Mouse (Mus musculus): ENCODE results near the gene Pex16. TPM values are rescaled to one million over a fixed set of nuclear protein-coding genes. Genes with fewer than 3 reads are reported as not detected.
A peak's percentile ranks its signal among the peaks of the same experiment; 100 is the strongest.
"Not testable (repeated sequence)": the region's sequence is repeated elsewhere in the genome, so short reads cannot be mapped to it uniquely, and the experiment has no call there.

Pex16 gene
- polyA plus RNA-seq, 1 experiment from 2014 or later: 35.7 TPM

GRCm38 (mm10) chr2:92391703-92392317 is 17.3 kb downstream of the Pex16 start:
- 17% methylated on average over 11 of the region's 11 CpGs for WGBS
- Histone ChIP-seq H3K27me3 (ENCODE audit: insufficient read depth, low read length) (no peaks in the 10 kb centered on the region), H3K9me3 (ENCODE audit: low read length) (no peaks in the 10 kb centered on the region), H3K27ac (ENCODE audit: low read length) (peak overlapping the region; percentile 84), H3K4me3 (ENCODE audit: low read length) (peak overlapping the region; percentile 46), H3K9ac (replicated peaks; ENCODE audit: low read length) (peak overlapping the region; percentile 67), H3K36me3 (ENCODE audit: insufficient read depth, low read length) (peaks cover 5% of the 10 kb centered on the region), H3K4me2 (replicated peaks; ENCODE audit: low read depth, low read length) (peak overlapping the region; percentile 64), H3K4me1 (ENCODE audit: insufficient read depth, low read length) (peaks cover 46% of the 10 kb centered on the region)
- no peak for ATAC-seq (ENCODE audit: low FRiP score, low TSS enrichment)

DNA sequence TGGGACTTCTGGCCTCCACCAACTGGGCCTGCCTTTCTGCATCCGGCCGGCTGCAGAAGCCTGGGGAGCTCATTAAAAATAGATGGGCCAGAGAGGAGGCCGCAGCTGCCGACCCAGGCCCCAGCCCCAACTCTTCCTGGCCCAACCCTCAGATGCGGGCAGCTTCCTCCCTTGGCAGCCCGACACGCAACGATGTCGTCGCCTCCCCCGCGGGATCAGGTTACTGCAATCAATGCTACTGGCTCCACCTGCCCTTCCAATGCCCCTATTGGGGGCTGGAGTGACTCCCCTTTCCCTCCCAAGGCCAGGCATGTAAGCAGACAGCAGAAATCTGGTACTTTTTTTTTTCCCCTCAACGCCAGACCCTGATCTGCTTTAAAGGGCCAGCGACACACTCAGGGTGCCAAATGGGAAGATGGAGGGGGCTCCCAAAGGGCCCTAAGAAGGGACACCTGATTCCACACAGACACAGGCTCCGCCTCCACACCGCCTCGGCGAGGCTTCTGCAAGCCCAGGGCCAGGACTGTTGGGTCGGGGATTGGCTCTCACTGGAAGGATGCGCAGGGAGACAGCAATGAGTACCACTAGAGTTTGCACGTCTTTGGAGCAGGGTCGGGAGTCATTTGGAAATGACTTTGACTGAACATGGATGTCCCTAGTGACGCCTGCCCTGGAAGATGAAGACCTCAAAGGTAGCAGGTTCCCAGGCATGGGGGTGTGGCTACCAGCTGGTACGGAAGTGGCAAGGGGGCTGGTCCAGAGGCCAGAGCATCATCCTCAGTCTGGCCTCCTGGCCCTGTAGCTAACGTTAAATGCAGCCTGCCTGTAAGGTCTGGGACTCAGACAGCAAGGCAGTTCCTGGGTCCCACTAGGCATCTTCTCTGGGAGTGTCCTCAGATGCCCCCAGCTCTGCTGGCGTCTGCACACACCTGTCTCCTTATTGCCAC is 18.1 kb downstream of the Pex16 start:
- WGBS: 4% methylated on average over 26 of the region's 26 CpGs
- Histone ChIP-seq H3K4me2 (replicated peaks; ENCODE audit: low read depth, low read length) (peak overlapping the region; percentile 64), H3K36me3 (ENCODE audit: insufficient read depth, low read length) (no peaks in the 10 kb centered on the region), H3K9ac (replicated peaks; ENCODE audit: low read length) (peak overlapping the region; percentile 67), H3K4me1 (ENCODE audit: insufficient read depth, low read length) (peaks cover 46% of the 10 kb centered on the region), H3K9me3 (ENCODE audit: low read length) (no peaks in the 10 kb centered on the region), H3K27ac (ENCODE audit: low read length) (peak overlapping the region; percentile 84), H3K4me3 (ENCODE audit: low read length) (peak overlapping the region; percentile 46), H3K27me3 (ENCODE audit: insufficient read depth, low read length) (no peaks in the 10 kb centered on the region)
- peak; percentile 1; the same call in 1 of the 2 replicates for ATAC-seq (ENCODE audit: low FRiP score, low TSS enrichment)

- ATAC-seq (ENCODE audit: low FRiP score, low TSS enrichment): no peak
- Histone ChIP-seq H3K4me3 (ENCODE audit: low read length) (no peak overlapping the region), H3K36me3 (ENCODE audit: insufficient read depth, low read length) (no peaks in the 10 kb centered on the region), H3K9me3 (ENCODE audit: low read length) (no peaks in the 10 kb centered on the region), H3K4me2 (replicated peaks; ENCODE audit: low read depth, low read length) (no peak overlapping the region), H3K27ac (ENCODE audit: low read length) (no peak overlapping the region), H3K9ac (replicated peaks; ENCODE audit: low read length) (no peak overlapping the region), H3K4me1 (ENCODE audit: insufficient read depth, low read length) (peaks cover 27% of the 10 kb centered on the region), H3K27me3 (ENCODE audit: insufficient read depth, low read length) (no peaks in the 10 kb centered on the region)
- 84% methylated on average over 3 of the region's 3 CpGs for WGBS
Observed at GRCm38 (mm10) chr2:92395535-92395934, 21.1 kb downstream of the Pex16 start.

DNA sequence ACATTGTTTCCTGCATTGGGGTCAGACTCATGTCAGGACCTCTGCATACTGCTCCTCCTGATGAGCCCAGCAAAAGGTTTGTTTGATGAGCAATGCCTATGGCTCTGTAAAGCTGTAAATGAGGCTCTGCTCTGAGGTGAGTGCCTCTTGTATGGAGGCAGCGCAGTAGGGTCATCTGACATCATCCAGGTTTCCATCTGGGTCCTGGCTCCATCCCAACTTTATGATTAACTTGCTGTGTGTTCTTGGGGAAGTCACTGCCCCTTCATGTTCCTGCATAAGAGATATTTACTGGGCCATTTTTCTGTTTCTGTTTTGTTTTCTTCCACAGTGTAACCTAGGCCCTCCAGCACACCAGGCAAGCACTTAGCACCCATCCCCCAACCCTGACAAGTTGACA is 23.0 kb downstream of the Pex16 start:
- H3K9ac ChIP-seq (replicated peaks; ENCODE audit: low read length): no peak overlapping the region
- ATAC-seq (ENCODE audit: low FRiP score, low TSS enrichment): no peak
- no peaks in the 10 kb centered on the region for H3K27me3 ChIP-seq (ENCODE audit: insufficient read depth, low read length)
- no peaks in the 10 kb centered on the region for H3K36me3 ChIP-seq (ENCODE audit: insufficient read depth, low read length)
- no peak overlapping the region for H3K4me3 ChIP-seq (ENCODE audit: low read length)
- H3K4me1 ChIP-seq (ENCODE audit: insufficient read depth, low read length): peaks cover 16% of the 10 kb centered on the region
- WGBS: 64% methylated on average over 1 of the region's 1 CpGs
- no peak overlapping the region for H3K4me2 ChIP-seq (replicated peaks; ENCODE audit: low read depth, low read length)
- no peak overlapping the region for H3K27ac ChIP-seq (ENCODE audit: low read length)
- no peaks in the 10 kb centered on the region for H3K9me3 ChIP-seq (ENCODE audit: low read length)

- not testable (repeated sequence) for H3K4me2 ChIP-seq (replicated peaks; ENCODE audit: low read depth, low read length); H3K27ac ChIP-seq (ENCODE audit: low read length); H3K4me3 ChIP-seq (ENCODE audit: low read length); H3K9ac ChIP-seq (replicated peaks; ENCODE audit: low read length); H3K36me3 ChIP-seq (ENCODE audit: insufficient read depth, low read length); H3K27me3 ChIP-seq (ENCODE audit: insufficient read depth, low read length); ATAC-seq (ENCODE audit: low FRiP score, low TSS enrichment); H3K9me3 ChIP-seq (ENCODE audit: low read length); H3K4me1 ChIP-seq (ENCODE audit: insufficient read depth, low read length)
- WGBS: 70% methylated on average over 4 of the region's 4 CpGs
Observed at GRCm38 (mm10) chr2:92399877-92400276, 25.4 kb downstream of the Pex16 start.

GRCm38 (mm10) chr2:92400682-92401081 is 26.2 kb downstream of the Pex16 start:
- Histone ChIP-seq H3K9ac (replicated peaks; ENCODE audit: low read length) (peak overlapping the region; percentile 77), H3K4me3 (ENCODE audit: low read length) (peak overlapping the region; percentile 58), H3K27me3 (ENCODE audit: insufficient read depth, low read length) (no peaks in the 10 kb centered on the region), H3K27ac (ENCODE audit: low read length) (no peak overlapping the region), H3K36me3 (ENCODE audit: insufficient read depth, low read length) (peaks cover 12% of the 10 kb centered on the region; the same call in 1 of the 2 replicates), H3K9me3 (ENCODE audit: low read length) (no peaks in the 10 kb centered on the region), H3K4me2 (replicated peaks; ENCODE audit: low read depth, low read length) (peak overlapping the region; percentile 91), H3K4me1 (ENCODE audit: insufficient read depth, low read length) (peaks cover 8% of the 10 kb centered on the region)
- ATAC-seq (ENCODE audit: low FRiP score, low TSS enrichment): no peak; the same call in 1 of the 2 replicates
- WGBS: 3% methylated on average over 22 of the region's 22 CpGs

GRCm38 (mm10) chr2:92401091-92401561 is 26.6 kb downstream of the Pex16 start, which contains the start of gene Mapk8ip1:
Gene Mapk8ip1 (minus strand): TSS chr2:92401263.
- no peaks in the 10 kb centered on the region for H3K9me3 ChIP-seq (ENCODE audit: low read length)
- peak within 1 kb of the TSS; percentile 58 for H3K4me3 ChIP-seq (ENCODE audit: low read length)
- peaks cover 12% of the 10 kb centered on the region; the same call in 1 of the 2 replicates for H3K36me3 ChIP-seq (ENCODE audit: insufficient read depth, low read length)
- H3K4me2 ChIP-seq (replicated peaks; ENCODE audit: low read depth, low read length): peak within 1 kb of the TSS; percentile 91
- ATAC-seq (ENCODE audit: low FRiP score, low TSS enrichment): peak; percentile 84
- peak within 1 kb of the TSS; percentile 77 for H3K9ac ChIP-seq (replicated peaks; ENCODE audit: low read length)
- no peaks in the 10 kb centered on the region for H3K27me3 ChIP-seq (ENCODE audit: insufficient read depth, low read length)
- H3K4me1 ChIP-seq (ENCODE audit: insufficient read depth, low read length): peaks cover 8% of the 10 kb centered on the region
- 2% methylated on average over 37 of the region's 59 CpGs for WGBS
- no peak within 1 kb of the TSS for H3K27ac ChIP-seq (ENCODE audit: low read length)

DNA sequence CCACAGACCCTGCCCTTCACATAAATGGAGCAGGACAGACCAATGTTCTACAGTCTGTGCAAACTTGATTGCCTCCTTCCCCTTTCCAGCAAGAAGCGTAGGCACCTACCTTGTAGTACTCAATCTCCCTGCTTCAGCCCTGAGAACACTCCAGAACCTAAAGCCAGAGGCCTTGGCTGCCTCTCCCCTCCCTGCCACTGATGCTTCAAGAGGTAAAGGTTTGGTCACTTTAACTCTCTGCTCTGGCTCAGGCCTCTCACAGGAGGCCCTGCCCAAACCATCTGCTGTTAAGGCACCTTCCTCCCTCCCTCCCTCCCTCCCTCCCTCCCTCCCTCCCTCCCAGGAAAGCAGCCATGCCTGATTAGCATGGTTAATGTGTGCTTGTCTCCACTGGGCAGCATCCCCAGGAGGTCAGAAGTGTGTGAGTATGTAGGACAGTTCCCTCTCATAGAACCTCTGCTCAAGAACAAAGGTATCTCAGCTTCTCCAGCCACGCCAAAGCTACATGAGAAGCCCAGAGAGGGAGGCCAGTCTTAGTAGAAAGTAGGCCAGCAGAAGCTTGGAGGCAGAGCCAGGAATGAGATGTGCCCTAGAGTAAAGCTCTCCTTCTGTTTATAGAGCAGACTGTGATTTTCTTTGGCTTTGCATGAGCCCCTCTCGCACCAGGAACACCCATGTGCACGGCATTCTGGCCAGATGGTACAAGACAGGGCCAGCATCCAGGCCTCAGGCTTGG is 28.3 kb downstream of the Pex16 start:
- Histone ChIP-seq H3K27ac (ENCODE audit: low read length) (no peak overlapping the region), H3K4me2 (replicated peaks; ENCODE audit: low read depth, low read length) (no peak overlapping the region), H3K9me3 (ENCODE audit: low read length) (no peaks in the 10 kb centered on the region), H3K36me3 (ENCODE audit: insufficient read depth, low read length) (peaks cover 12% of the 10 kb centered on the region; the same call in 1 of the 2 replicates), H3K4me1 (ENCODE audit: insufficient read depth, low read length) (peaks cover 8% of the 10 kb centered on the region), H3K27me3 (ENCODE audit: insufficient read depth, low read length) (no peaks in the 10 kb centered on the region), H3K4me3 (ENCODE audit: low read length) (no peak overlapping the region), H3K9ac (replicated peaks; ENCODE audit: low read length) (no peak overlapping the region)
- no peak for ATAC-seq (ENCODE audit: low FRiP score, low TSS enrichment)
- WGBS: 79% methylated on average over 4 of the region's 4 CpGs

DNA sequence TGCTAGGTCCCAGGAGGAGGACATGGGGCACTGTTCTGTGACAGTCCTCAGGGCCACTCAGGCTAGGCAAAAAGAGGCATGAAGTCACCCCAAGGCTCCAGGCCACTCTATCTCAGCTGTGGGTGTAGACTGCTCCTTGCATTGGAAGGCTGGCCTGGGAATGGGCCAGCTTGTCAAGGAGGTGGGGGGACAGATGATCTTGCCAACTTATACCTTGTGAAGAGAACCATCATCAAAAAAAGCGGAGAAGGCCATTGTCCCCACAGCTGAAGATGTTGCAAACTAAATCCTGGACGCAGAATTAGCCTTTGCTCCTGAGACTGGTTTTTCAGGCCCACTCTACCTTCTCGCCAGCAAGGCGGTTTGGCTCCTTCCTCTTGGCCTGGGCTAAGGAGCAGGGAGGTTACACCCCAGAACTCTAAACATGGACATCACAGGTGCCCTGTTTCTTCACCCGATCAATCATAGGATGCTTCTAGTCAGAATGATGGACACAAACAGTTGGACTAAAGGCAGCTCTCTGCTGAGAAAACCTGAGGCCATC is 29.4 kb downstream of the Pex16 start:
- peaks cover 8% of the 10 kb centered on the region for H3K4me1 ChIP-seq (ENCODE audit: insufficient read depth, low read length)
- no peaks in the 10 kb centered on the region for H3K9me3 ChIP-seq (ENCODE audit: low read length)
- no peak overlapping the region for H3K9ac ChIP-seq (replicated peaks; ENCODE audit: low read length)
- ATAC-seq (ENCODE audit: low FRiP score, low TSS enrichment): no peak
- WGBS: 97% methylated on average over 5 of the region's 5 CpGs
- no peak overlapping the region for H3K27ac ChIP-seq (ENCODE audit: low read length)
- peaks cover 14% of the 10 kb centered on the region for H3K36me3 ChIP-seq (ENCODE audit: insufficient read depth, low read length)
- H3K4me2 ChIP-seq (replicated peaks; ENCODE audit: low read depth, low read length): no peak overlapping the region
- H3K27me3 ChIP-seq (ENCODE audit: insufficient read depth, low read length): no peaks in the 10 kb centered on the region
- no peak overlapping the region for H3K4me3 ChIP-seq (ENCODE audit: low read length)

Data from kidney, embryonic 16.5 days (tissue).